Mouse (Mus musculus): ENCODE measurements around the gene Pafah1b3. TPM values are rescaled to one million over a fixed set of nuclear protein-coding genes. Genes with fewer than 3 reads are reported as not detected.

The Pafah1b3 gene
- polyA plus RNA-seq, 1 experiment from 2014 or later: 630 TPM

DNA sequence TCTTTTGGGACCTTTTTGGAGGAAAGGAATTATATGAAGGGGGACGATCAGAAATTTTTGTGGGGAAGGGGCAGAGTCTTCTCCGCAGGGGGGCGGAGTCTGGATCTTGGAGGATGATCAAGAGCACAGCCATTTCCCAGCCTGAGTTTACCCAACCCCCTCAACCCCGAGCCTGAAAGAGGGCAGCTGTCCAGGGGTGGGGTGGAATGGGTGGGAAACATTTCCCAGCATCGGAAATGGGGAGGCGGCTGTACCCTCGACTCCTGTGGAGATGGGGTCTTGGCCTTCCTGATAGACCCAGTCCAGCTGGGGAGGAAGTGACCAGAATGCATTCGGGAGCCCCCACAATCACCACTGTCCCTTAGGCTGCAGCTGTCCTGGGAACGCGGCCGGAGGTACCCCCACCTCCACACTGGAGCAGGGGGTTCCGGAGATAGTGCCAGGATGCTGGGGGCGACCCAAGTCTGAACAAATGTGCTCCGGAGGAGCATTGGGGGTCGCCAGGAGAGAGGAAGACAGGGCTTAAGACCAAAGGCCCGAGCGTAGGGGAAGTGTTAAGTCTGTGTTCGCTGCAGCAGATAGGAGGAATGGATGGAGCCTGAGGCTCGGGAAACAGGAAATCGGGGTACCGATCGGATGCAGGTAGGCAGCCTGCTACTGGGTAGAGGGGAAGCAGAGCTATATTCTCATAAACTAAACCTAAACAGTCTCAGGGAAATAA lies 46.6 kb downstream of the Pafah1b3 start:
- peak; percentile 35; the same call in 1 of the 2 replicates for ATAC-seq (ENCODE audit: low FRiP score, low TSS enrichment)
- H3K36me3 ChIP-seq (ENCODE audit: control insufficient read depth, insufficient read depth, low read length): no peaks in the 10 kb centered on the region
- H3K27me3 ChIP-seq (ENCODE audit: control insufficient read depth, insufficient read depth, low read length): no peaks in the 10 kb centered on the region
- peak; percentile 61 for DNase-seq
- H3K4me1 ChIP-seq (ENCODE audit: control insufficient read depth, insufficient read depth, low read length): peaks cover 36% of the 10 kb centered on the region
- H3K9ac ChIP-seq (replicated peaks; ENCODE audit: low read length): peak overlapping the region; percentile 59
- peak overlapping the region; percentile 73 for H3K4me3 ChIP-seq (replicated peaks; ENCODE audit: low read depth, low read length)
- H3K27ac ChIP-seq (replicated peaks; ENCODE audit: low read depth, low read length): peak overlapping the region; percentile 74
- 3% methylated on average over 22 of the region's 22 CpGs for WGBS
- peak overlapping the region; percentile 99 for H3K4me2 ChIP-seq (ENCODE audit: low read length)
- H3K9me3 ChIP-seq (ENCODE audit: control insufficient read depth, low read length): no peaks in the 10 kb centered on the region

DNA sequence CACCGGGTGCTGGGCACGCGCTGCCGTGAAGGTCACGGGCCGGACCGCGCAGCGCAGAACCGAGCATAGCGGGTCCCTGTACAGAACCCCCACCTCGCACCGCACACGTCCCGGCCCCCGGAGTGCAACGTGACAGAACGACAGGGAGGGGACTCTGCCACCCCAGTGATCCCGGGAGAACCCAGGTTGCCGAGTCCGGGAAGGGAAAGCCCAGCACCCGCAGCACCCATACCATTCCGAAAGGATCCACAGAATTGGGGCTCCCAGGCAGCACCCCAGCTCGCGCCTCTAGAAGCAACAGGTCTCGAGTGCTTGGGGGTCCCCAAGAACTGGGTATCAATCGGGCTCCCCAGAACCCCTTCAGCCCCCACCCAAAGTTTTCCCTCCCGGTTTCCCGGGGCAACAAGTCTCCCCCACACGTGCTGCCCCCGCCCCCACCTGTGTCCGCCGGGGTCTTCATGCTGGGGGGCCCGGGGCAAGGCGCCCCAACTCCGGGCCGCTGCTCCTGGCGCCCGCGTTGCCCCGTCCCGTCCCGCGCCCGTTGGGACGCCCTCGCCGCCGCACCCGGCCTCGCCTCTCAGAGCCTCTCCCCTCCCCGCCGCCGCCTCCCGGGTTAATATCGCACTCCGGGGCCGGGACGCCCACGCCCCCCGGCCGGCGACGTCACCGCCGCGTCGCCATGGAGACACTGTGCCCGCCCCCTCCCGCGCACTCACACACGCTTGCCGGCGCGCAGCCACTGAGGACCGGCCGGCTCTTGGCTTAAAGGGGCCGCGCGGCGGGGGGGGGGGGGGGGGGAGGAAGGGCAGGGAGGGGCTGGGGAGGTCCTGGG lies 47.4 kb downstream of the Pafah1b3 start, which contains the start of gene Erf:
Erf (minus strand) TSS at position 621 of the 832 bp plus-strand sequence.
- Histone ChIP-seq H3K4me3 (replicated peaks; ENCODE audit: low read depth, low read length) (peak within 1 kb of the TSS; percentile 73), H3K4me2 (ENCODE audit: low read length) (peak within 1 kb of the TSS; percentile 99), H3K9me3 (ENCODE audit: control insufficient read depth, low read length) (no peaks in the 10 kb centered on the region), H3K36me3 (ENCODE audit: control insufficient read depth, insufficient read depth, low read length) (no peaks in the 10 kb centered on the region), H3K27me3 (ENCODE audit: control insufficient read depth, insufficient read depth, low read length) (no peaks in the 10 kb centered on the region), H3K27ac (replicated peaks; ENCODE audit: low read depth, low read length) (peak within 1 kb of the TSS; percentile 81), H3K4me1 (ENCODE audit: control insufficient read depth, insufficient read depth, low read length) (peaks cover 39% of the 10 kb centered on the region), H3K9ac (replicated peaks; ENCODE audit: low read length) (peak within 1 kb of the TSS; percentile 59)
- DNase-seq (peak; percentile 93), ATAC-seq (ENCODE audit: low FRiP score, low TSS enrichment) (peak; percentile 83)
- under 1% methylated on average over 75 of the region's 81 CpGs for whole genome bisulfite sequencing

DNA sequence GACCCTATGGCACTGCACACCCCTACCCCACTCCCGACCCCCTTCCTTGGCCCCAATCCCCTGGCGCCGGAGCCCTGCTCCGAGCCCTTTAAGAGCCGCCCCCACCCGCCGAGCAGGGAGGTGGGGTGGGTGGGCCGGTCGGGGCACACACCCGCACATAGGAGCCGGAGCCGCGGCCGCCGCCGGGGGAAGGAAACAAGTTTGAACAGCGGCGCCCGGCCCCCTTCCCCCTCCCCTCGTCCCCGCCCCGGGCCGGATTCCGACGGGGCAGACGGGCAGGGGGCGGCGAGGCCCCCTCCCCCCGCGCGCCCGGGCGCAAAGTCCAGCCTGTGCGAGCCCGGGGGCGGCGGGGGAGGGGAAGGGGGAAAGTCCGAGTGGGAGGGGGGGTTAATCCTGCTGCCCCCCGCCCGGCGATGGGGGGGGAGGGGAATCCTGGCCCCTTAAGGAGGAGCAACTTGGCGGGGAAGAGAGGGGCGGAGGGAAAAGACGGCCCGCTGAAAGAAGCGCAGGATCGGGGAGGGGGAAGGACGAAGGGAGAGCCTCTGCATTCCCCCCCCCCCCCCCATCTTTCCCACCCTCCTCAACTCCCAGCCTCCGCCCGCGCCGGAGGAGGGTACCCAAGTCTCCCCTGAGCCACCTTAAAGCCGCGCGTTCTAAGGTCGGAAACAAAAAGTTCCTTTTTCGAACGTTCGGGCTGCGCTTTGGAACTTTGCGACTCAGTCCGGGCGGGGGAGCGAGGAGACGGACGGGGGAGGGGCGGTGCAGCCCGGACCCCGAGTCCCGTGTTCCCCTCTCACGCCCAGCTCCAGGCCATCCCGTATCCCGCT lies 48.3 kb downstream of the Pafah1b3 start:
- Histone ChIP-seq H3K4me1 (ENCODE audit: control insufficient read depth, insufficient read depth, low read length) (peaks cover 39% of the 10 kb centered on the region), H3K27ac (replicated peaks; ENCODE audit: low read depth, low read length) (peak overlapping the region; percentile 81), H3K36me3 (ENCODE audit: control insufficient read depth, insufficient read depth, low read length) (no peaks in the 10 kb centered on the region), H3K9ac (replicated peaks; ENCODE audit: low read length) (peak overlapping the region; percentile 59), H3K9me3 (ENCODE audit: control insufficient read depth, low read length) (no peaks in the 10 kb centered on the region), H3K4me2 (ENCODE audit: low read length) (peak overlapping the region; percentile 99), H3K27me3 (ENCODE audit: control insufficient read depth, insufficient read depth, low read length) (no peaks in the 10 kb centered on the region), H3K4me3 (replicated peaks; ENCODE audit: low read depth, low read length) (peak overlapping the region; percentile 73)
- ATAC-seq (ENCODE audit: low FRiP score, low TSS enrichment) (peak; percentile 51; the same call in 1 of the 2 replicates), DNase-seq (peak; percentile 82)
- under 1% methylated on average over 44 of the region's 73 CpGs for WGBS

DNA sequence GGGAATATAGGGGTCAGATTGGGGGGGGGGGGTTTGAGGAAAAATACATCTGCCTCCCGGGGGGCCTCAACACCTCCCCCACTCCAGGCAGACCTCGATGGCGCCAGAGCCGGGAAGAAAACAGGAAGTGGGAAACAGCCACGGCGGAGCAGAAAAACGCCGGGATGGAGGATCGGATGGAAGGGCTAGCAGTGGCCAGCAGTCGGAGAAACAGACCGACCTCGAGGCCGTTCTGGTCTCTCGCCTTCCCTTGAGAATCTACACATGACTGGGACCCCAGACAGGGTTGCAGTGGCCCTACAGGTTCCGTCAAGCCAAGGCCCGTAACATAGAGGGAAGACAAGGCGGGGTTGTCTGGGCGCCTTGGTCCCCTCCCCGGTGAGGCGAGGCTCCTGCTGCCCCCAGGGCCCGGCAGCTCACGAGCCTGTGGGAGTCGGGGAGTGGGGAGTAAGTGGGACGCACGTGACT lies 48.9 kb downstream of the Pafah1b3 start:
- no peak for DNase-seq
- H3K27ac ChIP-seq (replicated peaks; ENCODE audit: low read depth, low read length): peak overlapping the region; percentile 81
- H3K9me3 ChIP-seq (ENCODE audit: control insufficient read depth, low read length): no peaks in the 10 kb centered on the region
- H3K27me3 ChIP-seq (ENCODE audit: control insufficient read depth, insufficient read depth, low read length): no peaks in the 10 kb centered on the region
- peak overlapping the region; percentile 99 for H3K4me2 ChIP-seq (ENCODE audit: low read length)
- under 1% methylated on average over 25 of the region's 25 CpGs for WGBS
- peaks cover 39% of the 10 kb centered on the region for H3K4me1 ChIP-seq (ENCODE audit: control insufficient read depth, insufficient read depth, low read length)
- peak overlapping the region; percentile 73 for H3K4me3 ChIP-seq (replicated peaks; ENCODE audit: low read depth, low read length)
- H3K36me3 ChIP-seq (ENCODE audit: control insufficient read depth, insufficient read depth, low read length): no peaks in the 10 kb centered on the region
- no peak for ATAC-seq (ENCODE audit: low FRiP score, low TSS enrichment)
- H3K9ac ChIP-seq (replicated peaks; ENCODE audit: low read length): peak overlapping the region; percentile 59

DNA sequence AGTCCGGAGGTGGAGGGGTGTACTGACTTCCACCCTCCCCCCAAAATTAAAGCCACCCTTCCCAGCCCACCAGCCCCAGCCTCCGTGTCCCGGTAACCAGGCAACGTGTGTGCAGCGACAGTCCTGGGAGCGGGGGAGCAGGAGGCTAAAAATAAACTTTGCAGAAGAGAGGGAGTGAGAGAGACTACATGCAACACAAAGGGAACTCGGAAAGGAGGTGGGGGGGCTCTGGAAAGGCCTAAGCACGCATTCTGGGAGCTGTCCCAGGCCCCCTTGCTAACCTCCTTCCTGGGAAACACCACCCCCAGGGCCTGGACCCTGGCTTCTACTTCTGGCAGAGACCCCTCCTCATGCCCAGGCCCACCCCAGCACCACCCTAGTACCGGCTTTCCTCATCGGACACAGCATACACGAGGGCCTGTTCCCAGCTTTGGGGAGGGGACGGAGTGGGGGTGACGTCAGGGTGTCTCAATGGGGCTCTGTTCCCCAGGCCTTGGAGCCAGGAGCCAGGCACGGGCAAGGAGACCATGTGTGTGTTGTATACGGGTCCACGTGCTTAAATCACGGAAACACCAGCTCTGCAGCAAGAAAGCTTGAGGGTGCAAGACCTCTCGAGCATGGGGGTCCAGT lies 49.7 kb downstream of the Pafah1b3 start:
- H3K4me2 ChIP-seq (ENCODE audit: low read length): peak overlapping the region; percentile 99
- peak overlapping the region; percentile 73 for H3K4me3 ChIP-seq (replicated peaks; ENCODE audit: low read depth, low read length)
- H3K9me3 ChIP-seq (ENCODE audit: control insufficient read depth, low read length): no peaks in the 10 kb centered on the region
- H3K4me1 ChIP-seq (ENCODE audit: control insufficient read depth, insufficient read depth, low read length): peaks cover 39% of the 10 kb centered on the region
- no peak for ATAC-seq (ENCODE audit: low FRiP score, low TSS enrichment)
- H3K9ac ChIP-seq (replicated peaks; ENCODE audit: low read length): peak overlapping the region; percentile 59
- peak; percentile 63 for DNase-seq
- under 1% methylated on average over 18 of the region's 18 CpGs for WGBS
- H3K27ac ChIP-seq (replicated peaks; ENCODE audit: low read depth, low read length): peak overlapping the region; percentile 81
- H3K36me3 ChIP-seq (ENCODE audit: control insufficient read depth, insufficient read depth, low read length): no peaks in the 10 kb centered on the region
- H3K27me3 ChIP-seq (ENCODE audit: control insufficient read depth, insufficient read depth, low read length): no peaks in the 10 kb centered on the region

DNA sequence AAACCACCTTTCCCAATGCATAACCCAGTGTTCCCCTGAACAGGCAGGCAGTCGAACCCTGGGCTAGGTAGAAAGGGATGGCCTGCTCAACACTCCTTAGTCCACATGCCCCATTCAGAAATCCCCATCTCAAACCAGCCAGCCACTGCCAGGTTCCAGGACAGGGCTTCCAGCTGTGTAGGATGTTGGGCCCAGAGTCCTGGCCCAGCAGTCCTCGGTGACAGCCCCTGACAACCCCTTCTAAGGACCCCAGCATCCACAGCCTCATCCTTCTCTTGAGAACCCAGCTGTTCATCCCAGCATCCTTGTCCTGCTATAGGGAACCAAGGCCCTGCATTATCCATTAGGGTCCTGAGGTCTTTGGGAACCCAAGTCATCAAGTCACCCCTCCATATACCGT lies 50.3 kb downstream of the Pafah1b3 start:
- no peaks in the 10 kb centered on the region for H3K36me3 ChIP-seq (ENCODE audit: control insufficient read depth, insufficient read depth, low read length)
- H3K4me2 ChIP-seq (ENCODE audit: low read length): peak overlapping the region; percentile 99
- WGBS: 18% methylated on average over 3 of the region's 3 CpGs
- no peak for DNase-seq
- no peaks in the 10 kb centered on the region for H3K27me3 ChIP-seq (ENCODE audit: control insufficient read depth, insufficient read depth, low read length)
- H3K4me1 ChIP-seq (ENCODE audit: control insufficient read depth, insufficient read depth, low read length): peaks cover 39% of the 10 kb centered on the region
- ATAC-seq (ENCODE audit: low FRiP score, low TSS enrichment): no peak
- H3K4me3 ChIP-seq (replicated peaks; ENCODE audit: low read depth, low read length): peak overlapping the region; percentile 73; the same call in 1 of the 2 replicates
- no peaks in the 10 kb centered on the region for H3K9me3 ChIP-seq (ENCODE audit: control insufficient read depth, low read length)
- H3K27ac ChIP-seq (replicated peaks; ENCODE audit: low read depth, low read length): peak overlapping the region; percentile 81
- H3K9ac ChIP-seq (replicated peaks; ENCODE audit: low read length): peak overlapping the region; percentile 26

DNA sequence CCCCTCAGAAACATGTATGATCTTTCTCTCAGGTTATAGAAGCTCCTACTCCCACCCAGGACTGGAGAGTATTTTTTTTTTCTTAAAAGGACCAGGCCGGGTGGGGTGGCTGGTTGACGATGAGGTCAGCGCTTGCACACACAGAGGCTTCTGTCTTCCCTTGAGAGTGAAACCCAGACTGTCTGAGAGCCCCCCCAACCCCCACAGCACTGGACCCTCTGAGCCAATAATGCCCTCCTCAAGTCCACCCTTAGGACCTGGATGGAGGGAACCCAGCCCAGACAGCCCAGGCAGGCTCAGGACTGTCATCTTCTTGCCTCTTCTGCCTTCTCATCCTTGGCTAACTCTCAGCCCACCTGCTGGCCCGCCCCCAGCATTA lies 51.0 kb downstream of the Pafah1b3 start:
- no peak for ATAC-seq (ENCODE audit: low FRiP score, low TSS enrichment)
- peak; percentile 13 for DNase-seq
- Histone ChIP-seq H3K36me3 (ENCODE audit: control insufficient read depth, insufficient read depth, low read length) (no peaks in the 10 kb centered on the region), H3K9me3 (ENCODE audit: control insufficient read depth, low read length) (no peaks in the 10 kb centered on the region), H3K4me2 (ENCODE audit: low read length) (peak overlapping the region; percentile 99), H3K9ac (replicated peaks; ENCODE audit: low read length) (0 out of 2 replicates have a peak overlapping the region, but pooled peaks have one; percentile 3), H3K27me3 (ENCODE audit: control insufficient read depth, insufficient read depth, low read length) (no peaks in the 10 kb centered on the region), H3K27ac (replicated peaks; ENCODE audit: low read depth, low read length) (peak overlapping the region; percentile 81), H3K4me3 (replicated peaks; ENCODE audit: low read depth, low read length) (no peak overlapping the region), H3K4me1 (ENCODE audit: control insufficient read depth, insufficient read depth, low read length) (peaks cover 36% of the 10 kb centered on the region)
- WGBS: 54% methylated on average over 4 of the region's 4 CpGs
